Mouse (Mus musculus): ENCODE measurements around the gene Neurod6. TPM values are rescaled to one million over a fixed set of nuclear protein-coding genes. Genes with fewer than 3 reads are reported as not detected.
"Not testable (repeated sequence)": the region's sequence is repeated elsewhere in the genome, so short reads cannot be mapped to it uniquely, and the experiment has no call there.

Gene Neurod6
- polyA plus RNA-seq (2016; fragmentation: Nextera tagmentation; extraction: Ambion mirVana): 0.21 TPM in 1 of 2 replicates, not detected in the other

DNA sequence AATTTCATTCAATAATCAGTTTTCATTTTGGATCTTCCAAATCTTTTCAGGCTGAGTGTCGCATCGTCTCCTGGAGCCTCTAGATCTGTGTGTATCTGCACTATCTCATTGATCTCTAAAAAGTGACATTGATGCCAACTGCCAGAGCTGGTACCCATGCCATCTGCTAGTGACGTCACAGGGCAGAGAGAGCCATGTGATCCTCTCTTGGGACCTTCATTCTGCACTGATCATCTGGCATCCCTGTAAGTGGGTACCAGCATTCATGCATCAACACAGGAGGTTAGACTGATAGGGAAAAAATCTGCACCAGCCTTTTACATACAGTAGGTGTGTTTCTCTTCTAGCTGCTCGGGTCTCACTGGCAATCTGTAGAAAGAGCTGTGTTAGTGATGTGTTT, at the start of gene Neurod6:
TSS of gene Neurod6 (minus strand) at position 290 of the 400 bp plus-strand sequence.
- Histone ChIP-seq H3K9me3 (no peaks in the 10 kb centered on the region), H3K36me3 (replicated peaks) (no peaks in the 10 kb centered on the region), H3K27me3 (ENCODE audit: poor library complexity, severe bottlenecking) (peaks cover 45% of the 10 kb centered on the region), H3K4me3 (no peak within 1 kb of the TSS), H3K4me1 (peaks cover 27% of the 10 kb centered on the region), H3K27ac (no peak within 1 kb of the TSS)
- 86% methylated on average over 4 of the region's 4 CpGs for WGBS
- no peak for DNase-seq (ENCODE audit: extremely low spot score, low spot score)

DNA sequence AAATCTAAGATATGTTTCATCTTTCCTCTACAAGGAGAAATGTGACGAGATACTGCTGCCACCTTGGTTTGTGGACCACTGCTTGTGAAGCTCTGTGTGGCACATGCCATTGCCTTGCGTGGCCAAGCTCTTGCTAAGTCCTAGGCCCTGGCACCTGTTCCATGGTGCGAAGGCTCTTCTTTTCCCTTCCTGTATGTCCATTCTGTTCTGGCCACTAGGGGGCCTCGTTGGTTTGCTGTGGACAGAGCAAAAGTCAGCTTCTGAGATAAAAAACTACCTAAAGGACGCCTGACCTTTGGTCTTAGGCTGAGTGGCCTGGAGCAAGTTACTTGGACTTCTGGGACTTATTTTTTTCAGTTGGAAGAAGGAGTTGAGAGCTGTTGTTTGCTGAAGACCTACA, 36.1 kb upstream of the Neurod6 start:
- peak; percentile 61 for DNase-seq (ENCODE audit: extremely low spot score, low spot score)
- no peaks in the 10 kb centered on the region for H3K9me3 ChIP-seq
- H3K27me3 ChIP-seq (ENCODE audit: poor library complexity, severe bottlenecking): no peaks in the 10 kb centered on the region
- no peak overlapping the region for H3K27ac ChIP-seq
- H3K36me3 ChIP-seq (replicated peaks): no peaks in the 10 kb centered on the region
- no peak overlapping the region for H3K4me3 ChIP-seq
- no peaks in the 10 kb centered on the region for H3K4me1 ChIP-seq
- 37% methylated on average over 5 of the region's 5 CpGs for WGBS

- H3K4me3 ChIP-seq: no peak overlapping the region
- no peak overlapping the region for H3K27ac ChIP-seq
- 95% methylated on average over 6 of the region's 6 CpGs for WGBS
- no peak for DNase-seq (ENCODE audit: extremely low spot score, low spot score)
- no peaks in the 10 kb centered on the region for H3K36me3 ChIP-seq (replicated peaks)
- no peaks in the 10 kb centered on the region for H3K4me1 ChIP-seq
- H3K27me3 ChIP-seq (ENCODE audit: poor library complexity, severe bottlenecking): no peaks in the 10 kb centered on the region
- H3K9me3 ChIP-seq: no peaks in the 10 kb centered on the region
Measured at GRCm38 (mm10) chr6:55715446-55715845, 34.4 kb upstream of the Neurod6 start.

DNA sequence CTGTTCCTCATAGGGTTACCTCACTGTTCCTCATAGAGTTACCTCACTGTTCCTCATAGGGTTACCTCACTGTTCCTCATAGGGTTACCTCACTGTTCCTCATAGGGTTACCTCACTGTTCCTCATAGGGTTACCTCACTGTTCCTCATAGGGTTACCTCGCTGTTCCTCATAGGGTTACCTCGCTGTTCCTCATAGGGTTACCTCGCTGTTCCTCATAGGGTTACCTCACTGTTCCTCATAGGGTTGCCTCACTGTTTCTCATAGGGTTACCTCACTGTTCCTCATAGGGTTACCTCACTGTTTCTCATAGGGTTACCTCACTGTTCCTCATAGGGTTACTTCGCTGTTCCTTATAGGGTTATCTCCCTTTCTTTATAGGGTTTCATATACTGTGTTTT, 29.9 kb upstream of the Neurod6 start:
- 95% methylated on average over 4 of the region's 4 CpGs for WGBS
- H3K4me3 ChIP-seq; H3K9me3 ChIP-seq; H3K27ac ChIP-seq; H3K36me3 ChIP-seq (replicated peaks); H3K4me1 ChIP-seq; DNase-seq (ENCODE audit: extremely low spot score, low spot score); H3K27me3 ChIP-seq (ENCODE audit: poor library complexity, severe bottlenecking): not testable (repeated sequence)

GRCm38 (mm10) chr6:55704759-55705104, 23.7 kb upstream of the Neurod6 start:
- H3K27ac ChIP-seq: no peak overlapping the region
- DNase-seq (ENCODE audit: extremely low spot score, low spot score): no peak
- 93% methylated on average over 1 of the region's 1 CpGs for WGBS
- H3K4me3 ChIP-seq: no peak overlapping the region
- no peaks in the 10 kb centered on the region for H3K9me3 ChIP-seq
- H3K4me1 ChIP-seq: peaks cover 30% of the 10 kb centered on the region
- H3K27me3 ChIP-seq (ENCODE audit: poor library complexity, severe bottlenecking): no peaks in the 10 kb centered on the region
- no peaks in the 10 kb centered on the region for H3K36me3 ChIP-seq (replicated peaks)

DNA sequence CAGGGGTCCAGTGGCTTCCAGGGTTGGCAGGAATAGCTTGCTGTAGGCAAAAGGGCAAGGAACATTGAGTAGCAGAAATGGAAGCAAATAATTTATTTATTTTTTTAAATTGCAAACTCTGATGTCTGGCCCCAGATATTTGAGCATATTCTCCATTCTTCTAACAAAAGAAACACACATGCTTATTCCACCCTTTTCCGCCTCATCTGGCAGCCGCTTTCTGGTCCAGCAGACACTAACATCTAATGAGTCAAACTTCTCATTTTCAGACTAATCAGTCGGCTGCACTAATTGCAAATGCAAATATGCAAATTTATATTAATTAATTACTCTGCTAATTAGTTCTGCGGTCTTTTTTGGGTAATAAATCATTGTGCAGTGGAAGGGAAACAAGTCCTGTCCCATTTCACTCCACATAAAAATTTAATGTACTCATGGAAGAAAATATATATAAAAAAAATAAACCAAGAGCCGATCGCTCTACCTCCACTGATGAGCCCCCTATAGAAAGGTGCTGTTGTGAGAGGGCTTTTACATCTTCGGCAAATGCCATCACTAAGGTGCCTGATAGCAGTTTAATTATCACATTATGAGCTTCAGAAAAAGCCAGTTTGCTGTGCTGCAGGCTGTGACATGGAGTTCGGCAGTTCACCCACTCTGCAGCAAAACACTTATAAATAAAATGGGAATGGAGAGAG, 23.1 kb upstream of the Neurod6 start:
- WGBS: 89% methylated on average over 8 of the region's 8 CpGs
- no peak overlapping the region for H3K4me3 ChIP-seq
- H3K27ac ChIP-seq: no peak overlapping the region
- H3K36me3 ChIP-seq (replicated peaks): no peaks in the 10 kb centered on the region
- DNase-seq (ENCODE audit: extremely low spot score, low spot score): no peak
- H3K27me3 ChIP-seq (ENCODE audit: poor library complexity, severe bottlenecking): no peaks in the 10 kb centered on the region
- H3K9me3 ChIP-seq: no peaks in the 10 kb centered on the region
- peaks cover 32% of the 10 kb centered on the region for H3K4me1 ChIP-seq

DNA sequence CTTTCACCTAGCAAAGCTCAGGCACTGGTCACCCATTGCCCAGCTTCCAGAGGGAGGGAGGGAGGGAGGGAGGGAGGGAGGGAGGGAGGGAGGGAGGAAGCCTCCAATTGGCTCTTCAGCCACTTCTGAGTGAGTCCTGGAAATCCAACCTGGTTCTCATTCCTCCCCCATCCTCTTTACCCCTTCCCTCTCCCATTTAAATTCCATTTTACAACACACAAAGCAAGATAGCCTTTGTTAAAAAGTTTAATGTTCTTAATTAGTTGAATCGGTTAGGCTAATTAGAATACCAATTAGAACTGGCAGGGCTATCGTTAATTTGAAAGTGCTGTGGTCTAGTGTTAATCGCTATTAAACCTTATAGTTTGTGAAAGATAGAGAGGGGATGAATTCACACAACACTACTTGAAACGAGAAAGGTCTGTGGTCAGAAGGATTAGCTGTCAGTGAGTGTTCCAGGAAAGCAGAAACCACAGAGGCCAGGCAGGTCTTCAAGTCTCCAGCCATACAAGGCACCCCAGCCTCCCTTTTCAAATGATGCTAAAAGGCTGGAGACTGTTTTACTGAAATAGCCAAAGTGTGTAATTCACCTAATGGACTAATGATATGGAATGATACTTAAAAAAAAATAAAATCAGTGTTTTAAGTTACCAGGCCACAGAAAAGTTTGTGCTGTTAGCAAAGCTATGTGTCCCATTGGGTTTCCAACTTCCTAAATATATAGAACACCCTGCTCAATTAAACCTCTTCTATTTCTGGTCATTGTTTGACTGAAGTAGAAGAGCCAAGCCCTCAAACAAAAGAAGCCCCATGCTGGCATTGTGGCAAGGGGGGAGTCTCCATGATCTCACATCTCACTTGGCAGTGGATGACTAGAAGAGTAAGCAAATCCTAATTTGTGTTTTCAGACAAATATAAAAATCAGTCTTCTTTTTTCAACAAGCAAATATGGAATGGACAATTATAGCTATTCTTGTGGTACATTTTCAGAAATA, 19.6 kb upstream of the Neurod6 start:
- Histone ChIP-seq H3K27me3 (ENCODE audit: poor library complexity, severe bottlenecking) (no peaks in the 10 kb centered on the region), H3K4me3 (no peak overlapping the region), H3K27ac (peak overlapping the region; percentile 9; the same call in 1 of the 2 replicates), H3K4me1 (peaks cover 32% of the 10 kb centered on the region), H3K36me3 (replicated peaks) (no peaks in the 10 kb centered on the region), H3K9me3 (no peaks in the 10 kb centered on the region)
- 30% methylated on average over 4 of the region's 4 CpGs for WGBS
- no peak for DNase-seq (ENCODE audit: extremely low spot score, low spot score)

GRCm38 (mm10) chr6:55690015-55690531, 9.0 kb upstream of the Neurod6 start:
- Histone ChIP-seq H3K4me1 (no peaks in the 10 kb centered on the region), H3K36me3 (replicated peaks) (no peaks in the 10 kb centered on the region), H3K4me3 (no peak overlapping the region), H3K9me3 (no peaks in the 10 kb centered on the region), H3K27me3 (ENCODE audit: poor library complexity, severe bottlenecking) (no peaks in the 10 kb centered on the region), H3K27ac (no peak overlapping the region)
- 94% methylated on average over 2 of the region's 2 CpGs for WGBS
- DNase-seq (ENCODE audit: extremely low spot score, low spot score): no peak

- Histone ChIP-seq H3K36me3 (replicated peaks) (no peaks in the 10 kb centered on the region), H3K9me3 (no peaks in the 10 kb centered on the region), H3K27me3 (ENCODE audit: poor library complexity, severe bottlenecking) (peaks cover 19% of the 10 kb centered on the region), H3K4me3 (no peak overlapping the region), H3K4me1 (peaks cover 14% of the 10 kb centered on the region), H3K27ac (no peak overlapping the region)
- DNase-seq (ENCODE audit: extremely low spot score, low spot score): no peak
- 86% methylated on average over 4 of the region's 4 CpGs for WGBS
Measured at GRCm38 (mm10) chr6:55683506-55683905, 2.4 kb upstream of the Neurod6 start.

GRCm38 (mm10) chr6:55682886-55683285, 1.8 kb upstream of the Neurod6 start:
- Histone ChIP-seq H3K4me3 (no peak overlapping the region), H3K9me3 (no peaks in the 10 kb centered on the region), H3K36me3 (replicated peaks) (no peaks in the 10 kb centered on the region), H3K27ac (no peak overlapping the region), H3K4me1 (peaks cover 14% of the 10 kb centered on the region), H3K27me3 (ENCODE audit: poor library complexity, severe bottlenecking) (peaks cover 26% of the 10 kb centered on the region)
- no peak for DNase-seq (ENCODE audit: extremely low spot score, low spot score)
- WGBS: 83% methylated on average over 7 of the region's 7 CpGs

GRCm38 (mm10) chr6:55678571-55679185, 2.4 kb downstream of the Neurod6 start:
- Histone ChIP-seq H3K36me3 (replicated peaks) (no peaks in the 10 kb centered on the region), H3K4me1 (peaks cover 27% of the 10 kb centered on the region), H3K4me3 (no peak overlapping the region), H3K27me3 (ENCODE audit: poor library complexity, severe bottlenecking) (peaks cover 53% of the 10 kb centered on the region), H3K9me3 (no peaks in the 10 kb centered on the region), H3K27ac (no peak overlapping the region)
- no peak for DNase-seq (ENCODE audit: extremely low spot score, low spot score)
- WGBS: 94% methylated on average over 7 of the region's 7 CpGs

DNA sequence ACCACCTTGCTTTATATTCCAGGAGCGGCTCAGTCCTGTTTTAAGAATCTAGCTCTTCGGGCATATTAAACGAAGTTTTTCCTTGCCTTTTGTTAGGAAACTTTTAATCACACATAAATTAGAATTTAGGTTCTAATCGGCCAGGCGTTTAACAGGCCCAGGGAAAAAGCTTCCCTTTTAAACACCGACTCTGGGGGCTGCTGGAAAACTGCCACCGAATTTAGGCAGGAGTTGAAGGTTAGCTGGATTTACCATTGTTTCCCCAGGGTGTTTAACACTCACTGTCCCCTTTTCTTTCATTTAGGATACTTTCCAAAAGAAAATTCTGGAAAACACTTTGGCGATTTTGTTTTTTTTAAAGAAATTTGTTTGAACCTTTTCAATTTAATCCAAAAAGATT, 3.7 kb downstream of the Neurod6 start:
- Histone ChIP-seq H3K9me3 (no peaks in the 10 kb centered on the region), H3K27me3 (ENCODE audit: poor library complexity, severe bottlenecking) (peaks cover 53% of the 10 kb centered on the region), H3K4me1 (peaks cover 26% of the 10 kb centered on the region), H3K4me3 (peak overlapping the region; percentile 50), H3K27ac (peak overlapping the region; percentile 67), H3K36me3 (replicated peaks) (no peaks in the 10 kb centered on the region)
- WGBS: 20% methylated on average over 8 of the region's 8 CpGs
- DNase-seq (ENCODE audit: extremely low spot score, low spot score): no peak
